ENCODE assay signal across 9 mouse cellular contexts in the genomic region with DNA sequence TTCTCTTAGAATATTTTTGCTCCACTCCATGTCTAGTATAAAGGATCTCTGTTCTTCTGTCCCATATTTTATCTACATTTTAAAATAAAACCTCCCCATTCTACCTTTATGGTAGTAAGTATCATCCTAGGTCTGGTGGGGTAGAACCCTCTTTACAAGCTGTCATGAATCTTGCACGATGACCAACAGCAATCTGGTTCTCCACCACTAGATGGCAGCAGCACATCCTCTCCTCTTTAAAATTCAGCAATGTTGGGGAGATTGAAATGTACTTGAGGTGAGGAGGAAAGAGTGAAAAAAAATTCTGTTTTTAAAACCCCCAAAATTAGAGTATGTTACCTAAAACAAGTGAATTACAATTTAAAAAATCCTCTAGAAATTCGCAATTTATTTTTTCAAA.
DNase-seq lines count a peak whose midpoint lies in the region; ATAC-seq lines count a peak whose summit lies in the region.
"Had no signal": no experiment of that assay in that cellular context is flagged by ENCODE, and none has a peak within 500 bp of the region (broad histone marks: within the 10 kb centered on the region; RNA-seq: fewer than 3 reads in every experiment).

No protein-coding gene starts in this region.

- no peaks in the 10 kb centered on the region for H3K9me3 ChIP-seq in intestine, embryonic 14.5 days (ENCODE audit: control insufficient read depth, low read length)
- no peaks in the 10 kb centered on the region for H3K9me3 ChIP-seq in intestine, embryonic 16.5 days (ENCODE audit: control insufficient read depth, low read length)
- H3K9me3 ChIP-seq in midbrain, embryonic 16.5 days (replicated peaks; ENCODE audit: control insufficient read depth, low read length, poor library complexity, severe bottlenecking), result no peaks in the 10 kb centered on the region; the same call in 1 of the 2 replicates
- H3K9me3 ChIP-seq: liver, embryonic 15.5 days had no signal

- H3K27me3 ChIP-seq in intestine, embryonic 14.5 days (replicated peaks; ENCODE audit: control insufficient read depth, insufficient read depth, low read length), result no peaks in the 10 kb centered on the region
- no peaks in the 10 kb centered on the region for H3K27me3 ChIP-seq in intestine, embryonic 16.5 days (replicated peaks; ENCODE audit: control insufficient read depth, insufficient read depth, low read length)
- no peaks in the 10 kb centered on the region for H3K27me3 ChIP-seq in midbrain, embryonic 16.5 days (ENCODE audit: control insufficient read depth, insufficient read depth, low read depth, low read length)
- H3K27me3 ChIP-seq: liver, embryonic 15.5 days had no signal

- DNase-seq in intestine, embryonic 14.5 days (ENCODE audit: low spot score), result peak; percentile 86
- DNase-seq in Muller cell, postnatal 12 days (ENCODE audit: inconsistent ontology term), result peak; percentile 23
- peak; percentile 70 to 82 for DNase-seq in cerebellum, postnatal 36 days
- DNase-seq in gastrocnemius, postnatal 14 days, result peak; percentile 5
- DNase-seq in layer of hippocampus, postnatal 36 days, result peak; percentile 32 to 53
- no peak for DNase-seq in ovary, postnatal 36 days (ENCODE audit: low spot score)

- H3K9ac ChIP-seq in intestine, embryonic 14.5 days (ENCODE audit: low read length), result no peak overlapping the region
- no peak overlapping the region for H3K9ac ChIP-seq in intestine, embryonic 16.5 days (ENCODE audit: low read depth, low read length)
- H3K9ac ChIP-seq in midbrain, embryonic 16.5 days (ENCODE audit: low read depth, low read length), result no peak overlapping the region
- H3K9ac ChIP-seq: liver, embryonic 15.5 days had no signal

- no peaks in the 10 kb centered on the region for H3K36me3 ChIP-seq in intestine, embryonic 14.5 days (ENCODE audit: control insufficient read depth, insufficient read depth, low read length)
- no peaks in the 10 kb centered on the region for H3K36me3 ChIP-seq in intestine, embryonic 16.5 days (ENCODE audit: control insufficient read depth, insufficient read depth, low read length)
- H3K36me3 ChIP-seq in midbrain, embryonic 16.5 days (ENCODE audit: control insufficient read depth, insufficient read depth, low read length), result no peaks in the 10 kb centered on the region
- H3K36me3 ChIP-seq: liver, embryonic 15.5 days had no signal

- no peak overlapping the region for H3K4me2 ChIP-seq in intestine, embryonic 14.5 days (ENCODE audit: low read length)
- H3K4me2 ChIP-seq in intestine, embryonic 16.5 days (ENCODE audit: low read depth, low read length), result no peak overlapping the region
- no peak overlapping the region for H3K4me2 ChIP-seq in midbrain, embryonic 16.5 days (ENCODE audit: low read length)
- H3K4me2 ChIP-seq: liver, embryonic 15.5 days had no signal

- H3K27ac ChIP-seq in intestine, embryonic 14.5 days (ENCODE audit: low read depth), result no peak overlapping the region
- no peak overlapping the region for H3K27ac ChIP-seq in intestine, embryonic 16.5 days (ENCODE audit: low read length)
- no peak overlapping the region for H3K27ac ChIP-seq in midbrain, embryonic 16.5 days (ENCODE audit: low read length)
- H3K27ac ChIP-seq: liver, embryonic 15.5 days had no signal

- no peak for ATAC-seq in intestine, embryonic 14.5 days (replicated peaks; ENCODE audit: low FRiP score, low TSS enrichment, low read depth)
- ATAC-seq in intestine, embryonic 16.5 days, result no peak
- peak; percentile 67; the same call in 1 of the 2 replicates for ATAC-seq in midbrain, embryonic 16.5 days

- intact Hi-C loops in gastrocnemius, postnatal 14 days (cut with DNase I; ENCODE audit: low total_unique reads), result no loop called here

- WGBS in intestine, embryonic 14.5 days, result 21% methylated on average over 2 of the region's 2 CpGs
- 21% methylated on average over 2 of the region's 2 CpGs for WGBS in intestine, embryonic 16.5 days
- 32% methylated on average over 2 of the region's 2 CpGs for WGBS in midbrain, embryonic 16.5 days

- H3K4me3 ChIP-seq in intestine, embryonic 14.5 days (ENCODE audit: low read depth, low read length), result no peak overlapping the region
- H3K4me3 ChIP-seq in intestine, embryonic 16.5 days (ENCODE audit: low read length), result no peak overlapping the region
- H3K4me3 ChIP-seq in midbrain, embryonic 16.5 days (ENCODE audit: low read depth, low read length), result no peak overlapping the region
- H3K4me3 ChIP-seq: liver, embryonic 15.5 days had no signal

- no peaks in the 10 kb centered on the region for H3K4me1 ChIP-seq in intestine, embryonic 14.5 days (replicated peaks; ENCODE audit: control insufficient read depth, insufficient read depth, low read length)
- no peaks in the 10 kb centered on the region for H3K4me1 ChIP-seq in intestine, embryonic 16.5 days (ENCODE audit: control insufficient read depth, insufficient read depth, low read length)
- H3K4me1 ChIP-seq in midbrain, embryonic 16.5 days (ENCODE audit: control insufficient read depth, insufficient read depth, low read length), result no peaks in the 10 kb centered on the region
- H3K4me1 ChIP-seq: liver, embryonic 15.5 days had no signal
